Mouse (Mus musculus): ENCODE measurements around the gene Rab17.

GRCm38 (mm10) chr1:91010716-91011115 lies 41.3 kb upstream of the Rab17 start:
- TF ChIP-seq CTCF (IDR thresholded peaks at IDR 0.05; ENCODE audit: low read depth) (no peak), EP300 (IDR thresholded peaks at IDR 0.05; ENCODE audit: low read depth) (no peak)
